Mouse (Mus musculus) v-Abl transformed pro-B cells (cell line): ENCODE measurements around the gene Dlg2.

Experiments
- in situ Hi-C, 2 experiments: fragments of 400-800 bp; cut with MboI; formaldehyde crosslinking; loops; one replicate each; pipeline ENCODE4 v1.15.1; 2025; ENCODE audit not compliant: unreplicated experiment in 2 of 2

Gene Dlg2

GRCm38 (mm10) chr7:92115237-92115871 is 1638.9 kb downstream of the Dlg2 start:
- in situ Hi-C loops: no loop called here

DNA sequence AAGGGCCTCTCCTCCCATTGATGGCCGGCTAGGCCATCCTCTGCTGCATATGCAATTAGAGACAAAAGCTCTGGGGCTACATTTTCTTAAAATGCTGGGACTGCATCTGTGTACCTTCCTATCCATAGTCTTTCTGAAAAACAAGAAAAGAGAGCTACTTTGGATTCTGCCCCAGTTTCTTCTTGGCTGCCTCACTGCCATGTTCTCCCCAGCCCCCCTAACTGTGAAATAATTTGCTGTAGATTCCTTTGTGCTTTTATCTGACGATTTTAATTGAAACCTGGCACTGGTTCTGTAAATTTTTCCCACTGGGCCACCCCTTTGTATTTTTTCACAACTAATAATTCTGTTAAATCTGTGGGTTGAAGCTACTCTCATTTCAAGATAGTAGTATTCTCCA is 1646.8 kb downstream of the Dlg2 start:
- in situ Hi-C loops: loop anchor here in 1 of 2 experiments (5.0 kb wide), 1 partner anchor 44 kb away; no protein-coding TSS in a partner anchor

DNA sequence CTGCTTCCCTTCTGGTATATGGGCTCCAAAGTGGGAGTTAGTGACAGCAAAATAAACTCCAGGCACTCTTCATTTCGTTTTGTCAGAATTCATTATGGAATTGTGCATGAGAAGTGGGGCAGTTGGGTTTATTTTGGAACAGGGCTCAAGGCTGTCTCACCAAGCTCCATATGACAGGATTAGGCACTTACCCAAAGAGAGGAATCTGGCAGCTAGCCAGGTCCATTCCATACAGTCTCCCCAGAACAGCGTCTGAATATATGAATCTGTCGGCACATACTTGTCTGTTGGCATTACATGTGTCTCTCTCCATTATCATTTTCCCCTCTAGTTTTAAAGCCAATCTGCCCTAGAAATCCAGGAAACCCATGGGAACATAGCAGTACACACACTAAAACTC is 1649.4 kb downstream of the Dlg2 start:
- in situ Hi-C loops: no loop called here

GRCm38 (mm10) chr7:92134301-92134700 is 1657.8 kb downstream of the Dlg2 start:
- in situ Hi-C loops: no loop called here

DNA sequence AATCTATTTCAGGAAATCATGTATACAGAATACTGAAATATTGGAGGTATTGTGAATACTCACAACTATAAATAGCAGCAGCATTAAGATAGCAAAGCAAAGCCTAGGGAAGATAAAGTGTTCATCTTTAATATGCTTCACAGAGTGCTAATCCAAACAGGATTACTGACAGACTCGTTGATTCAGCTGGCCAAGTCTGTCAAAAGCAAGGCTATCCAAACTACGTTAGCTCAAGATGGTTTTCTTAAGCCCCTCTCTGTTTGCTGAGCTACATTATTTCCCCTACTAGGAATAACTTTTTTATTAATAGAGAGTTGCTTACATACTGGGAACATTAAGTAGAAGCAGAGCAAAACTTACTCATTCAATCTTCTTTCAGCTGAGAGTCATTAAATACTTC is 1659.2 kb downstream of the Dlg2 start:
- in situ Hi-C loops: no loop called here

DNA sequence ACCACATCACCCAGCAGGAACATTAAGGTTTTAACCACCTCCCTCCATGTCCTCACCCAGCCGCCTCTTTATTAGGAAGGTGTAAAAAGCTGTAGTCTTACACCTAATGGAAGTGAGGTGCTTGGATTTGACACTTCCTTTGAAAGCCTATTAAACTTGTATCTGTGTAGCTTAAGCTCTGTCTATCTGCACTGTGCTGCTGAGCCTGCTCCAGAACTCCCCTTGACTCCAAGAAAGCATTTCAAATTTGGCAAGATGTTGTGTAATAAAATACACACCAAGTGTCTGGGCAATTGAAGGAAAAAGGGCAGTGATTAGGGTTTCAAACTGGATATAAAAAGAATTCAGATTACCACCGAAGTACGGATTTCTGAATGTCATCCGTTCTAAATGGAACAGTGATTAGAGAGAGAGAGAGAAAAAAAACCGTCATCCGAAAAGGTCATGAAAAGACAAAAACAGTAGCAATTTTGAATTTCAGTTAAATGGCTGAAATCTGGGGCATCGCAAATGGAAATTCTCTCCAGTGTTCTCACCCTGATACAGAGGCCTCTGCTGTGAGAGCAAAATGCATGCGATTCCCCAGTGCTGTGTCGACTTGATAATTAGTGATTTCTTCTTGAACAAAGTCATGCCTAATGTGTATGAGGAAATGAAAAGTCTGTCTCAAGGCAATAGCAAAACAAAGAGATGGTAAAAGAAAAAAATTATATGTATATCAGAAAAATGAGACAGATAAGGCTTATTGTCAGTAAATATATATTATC is 1663.8 kb downstream of the Dlg2 start:
- in situ Hi-C loops: no loop called here

DNA sequence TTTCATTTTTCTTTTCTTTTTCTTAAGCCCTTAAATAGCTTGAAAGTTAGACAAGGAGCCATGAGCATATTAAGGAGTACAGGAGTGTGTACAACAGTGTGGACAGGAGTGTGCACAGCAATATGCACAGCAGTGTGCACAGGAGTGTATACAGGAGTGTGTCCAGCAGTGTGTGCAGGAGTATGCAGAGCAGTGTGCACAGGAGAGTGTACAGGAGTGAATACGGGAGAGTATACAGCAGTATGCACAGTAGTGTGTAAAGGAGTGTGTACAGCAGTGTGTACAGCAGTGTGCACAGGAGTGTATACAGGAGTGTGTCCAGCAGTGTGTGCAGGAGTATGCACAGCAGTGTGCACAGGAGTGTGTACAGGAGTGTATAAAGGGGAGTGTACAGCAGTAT is 1671.0 kb downstream of the Dlg2 start:
- in situ Hi-C loops: no loop called here

GRCm38 (mm10) chr7:92150768-92151167 is 1674.3 kb downstream of the Dlg2 start:
- in situ Hi-C loops: no loop called here

DNA sequence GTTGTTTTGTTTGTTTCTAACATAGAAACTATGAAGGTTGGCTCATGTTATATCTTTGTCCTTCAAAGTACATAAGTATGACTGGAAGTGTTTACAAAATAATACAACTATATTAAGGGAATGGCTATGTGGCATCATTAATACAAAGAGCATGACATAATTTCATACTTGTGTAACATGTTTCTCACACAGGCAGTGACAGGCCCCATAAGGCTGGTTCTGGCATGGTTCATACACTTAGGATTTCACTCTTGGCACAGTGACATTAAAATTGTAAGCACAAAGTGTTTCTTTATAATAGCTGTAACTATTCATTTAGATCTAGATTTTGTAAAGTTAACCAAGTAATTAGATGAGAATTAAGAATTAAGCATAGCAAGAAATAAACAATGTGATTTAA is 1678.1 kb downstream of the Dlg2 start:
- in situ Hi-C loops: no loop called here

- in situ Hi-C loops: no loop called here
These were observed 1686.7 kb downstream of the Dlg2 start for GRCm38 (mm10) chr7:92163150-92163549.

- in situ Hi-C loops: no loop called here
These were observed 1687.8 kb downstream of the Dlg2 start for GRCm38 (mm10) chr7:92164316-92164715.

DNA sequence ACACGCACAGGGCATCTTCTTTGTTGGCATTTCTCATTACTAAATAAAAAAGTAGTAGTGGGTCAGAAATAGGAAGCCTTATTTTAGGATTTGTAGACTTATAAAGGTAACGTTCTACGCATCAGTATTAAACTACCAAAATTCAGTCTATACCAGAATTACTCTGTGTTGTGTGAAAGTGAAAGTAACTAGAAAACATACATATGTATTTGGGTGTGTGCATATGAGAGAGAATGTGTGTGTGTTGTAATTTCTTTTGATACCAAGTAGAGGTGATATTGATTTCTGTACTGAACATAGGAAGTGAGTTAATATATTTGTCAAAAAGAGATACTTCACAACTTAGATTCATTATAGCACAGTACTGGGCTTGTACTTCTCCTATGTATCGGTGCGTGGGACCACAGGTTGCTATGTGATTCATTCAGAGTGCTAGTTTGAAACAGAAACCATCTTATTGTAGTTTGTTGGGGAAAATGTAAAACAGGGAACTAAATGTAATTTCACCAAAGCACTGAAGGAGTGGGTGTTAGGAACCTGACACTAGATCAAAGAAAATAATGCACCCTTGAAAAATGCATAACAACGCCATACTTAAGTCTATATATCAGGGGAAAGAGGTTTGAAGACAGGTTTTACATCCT is 1688.5 kb downstream of the Dlg2 start:
- in situ Hi-C loops: loop anchor here in 1 of 2 experiments (5.0 kb wide), 1 partner anchor 43 kb away; no protein-coding TSS in a partner anchor

DNA sequence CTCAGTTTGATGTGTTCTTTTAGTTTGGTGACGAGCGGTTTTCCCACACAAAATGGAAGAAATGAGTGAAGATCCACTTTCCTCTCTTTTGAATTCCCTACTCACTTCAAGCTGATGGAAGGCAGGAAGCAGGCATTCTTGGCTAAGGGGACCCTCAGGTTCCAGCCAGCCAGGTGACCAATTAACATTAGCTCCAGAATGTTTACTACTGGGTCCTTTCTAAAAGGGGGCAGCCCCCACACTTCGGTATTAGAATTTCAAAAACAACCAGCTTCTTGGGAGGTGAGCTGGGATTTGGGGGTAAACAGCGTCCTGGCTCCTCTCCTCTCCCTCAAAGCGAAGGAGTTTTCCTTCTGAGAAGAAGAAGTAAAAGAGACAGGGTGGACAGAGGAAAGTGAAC is 1703.6 kb downstream of the Dlg2 start:
- in situ Hi-C loops: no loop called here

GRCm38 (mm10) chr7:92180591-92181587 is 1704.4 kb downstream of the Dlg2 start:
- in situ Hi-C loops: no loop called here

GRCm38 (mm10) chr7:92181959-92182612 is 1705.6 kb downstream of the Dlg2 start:
- in situ Hi-C loops: no loop called here

DNA sequence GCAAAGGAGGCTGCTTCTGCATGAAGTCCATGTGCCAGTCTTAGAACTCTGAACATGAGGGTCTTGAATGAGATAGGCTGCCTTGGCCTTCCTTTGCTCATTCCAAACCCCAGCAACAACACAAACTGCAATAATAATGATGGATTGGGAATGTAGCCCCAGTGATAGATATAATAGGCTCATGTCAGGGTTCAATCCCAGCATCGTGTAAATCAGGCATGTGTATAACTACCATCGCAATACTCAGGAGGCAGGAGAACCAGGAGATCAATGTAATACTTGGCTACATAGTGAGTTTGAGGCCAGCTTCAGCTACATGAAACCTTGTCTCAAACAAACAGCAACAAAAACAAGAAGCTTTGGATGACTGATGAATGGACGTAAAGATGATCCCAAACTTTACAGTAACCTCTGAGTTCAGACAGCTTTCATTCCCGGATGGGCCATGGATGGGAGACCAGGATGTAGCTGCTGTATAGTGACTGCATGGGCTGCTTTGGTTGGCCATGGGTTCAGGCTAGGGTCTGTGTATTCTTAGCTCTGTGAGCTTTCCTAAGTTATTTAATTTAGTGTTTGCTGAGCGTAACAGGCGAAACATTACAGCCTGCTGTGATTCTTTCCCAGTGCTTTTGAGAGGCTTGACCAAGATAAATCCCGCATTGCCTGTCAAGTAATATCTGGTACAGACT is 1708.0 kb downstream of the Dlg2 start:
- in situ Hi-C loops: no loop called here

- in situ Hi-C loops: no loop called here
These were observed 1709.9 kb downstream of the Dlg2 start for GRCm38 (mm10) chr7:92186341-92186740.

DNA sequence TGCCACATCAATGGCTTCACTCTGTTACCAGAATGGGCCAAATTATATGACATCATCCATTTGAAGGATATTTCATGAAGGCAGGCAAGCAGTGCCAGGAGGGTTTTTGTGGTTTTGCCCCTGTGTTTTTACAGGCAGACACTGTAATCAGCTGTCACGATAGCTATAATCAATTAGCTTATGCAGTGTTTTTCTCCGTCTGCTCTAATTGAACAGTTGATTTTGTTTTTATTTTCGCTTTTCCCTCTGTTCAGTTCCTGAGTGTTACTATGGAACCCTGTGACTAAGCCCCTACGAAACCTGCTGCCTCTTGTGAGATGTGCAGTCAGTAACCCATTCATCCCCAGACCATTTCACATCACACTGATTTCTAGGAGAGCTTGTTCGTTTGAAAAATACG is 1712.7 kb downstream of the Dlg2 start:
- in situ Hi-C loops: no loop called here

GRCm38 (mm10) chr7:92196004-92196403 is 1719.5 kb downstream of the Dlg2 start:
- in situ Hi-C loops: no loop called here
